Mouse (Mus musculus) CD8-positive naive resting alpha-beta T cell, adult 2 months (primary cell): ENCODE measurements around the gene Snrk.

Experiments
- DNase-seq, 2 experiments: peaks; one replicate each; pipeline ENCODE4 v3.0.0; 2022; ENCODE audit warnings: low read depth in 2 of 2, low spot score in 2 of 2

Snrk gene

DNA sequence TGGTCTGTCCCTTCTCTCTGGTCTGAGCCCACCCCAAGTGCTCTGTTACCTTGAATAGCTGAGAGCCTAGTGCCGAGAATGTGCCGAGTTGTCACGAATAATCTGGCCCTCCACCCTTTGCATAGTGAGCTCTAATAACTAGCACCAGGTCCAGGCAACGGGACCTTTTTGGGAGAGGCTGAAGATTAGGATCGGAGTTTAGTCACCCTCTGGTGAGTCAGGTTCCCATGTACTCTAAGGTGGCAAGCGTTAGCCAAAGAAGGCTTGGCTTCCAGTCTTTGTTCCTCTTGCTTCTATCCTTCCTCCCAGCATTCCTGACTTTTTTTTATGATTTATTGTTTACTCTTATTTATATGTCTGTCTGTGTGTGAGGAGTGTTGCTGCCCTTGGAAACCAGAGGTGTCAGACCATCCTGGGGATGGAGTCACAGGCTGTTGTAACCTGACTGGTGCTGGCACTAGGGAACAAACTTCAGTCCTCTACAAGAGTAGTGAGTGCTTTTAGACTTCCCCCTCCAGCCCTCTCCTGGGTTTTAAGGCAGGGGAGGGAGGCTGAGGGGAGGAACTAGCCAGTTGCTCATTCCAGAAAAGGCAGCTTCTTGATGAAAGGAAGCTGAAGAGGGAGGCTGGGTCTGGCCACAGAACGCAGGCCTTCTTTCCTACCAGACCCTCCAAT lies 9.2 kb upstream of the Snrk start:
- DNase-seq = no peak

DNA sequence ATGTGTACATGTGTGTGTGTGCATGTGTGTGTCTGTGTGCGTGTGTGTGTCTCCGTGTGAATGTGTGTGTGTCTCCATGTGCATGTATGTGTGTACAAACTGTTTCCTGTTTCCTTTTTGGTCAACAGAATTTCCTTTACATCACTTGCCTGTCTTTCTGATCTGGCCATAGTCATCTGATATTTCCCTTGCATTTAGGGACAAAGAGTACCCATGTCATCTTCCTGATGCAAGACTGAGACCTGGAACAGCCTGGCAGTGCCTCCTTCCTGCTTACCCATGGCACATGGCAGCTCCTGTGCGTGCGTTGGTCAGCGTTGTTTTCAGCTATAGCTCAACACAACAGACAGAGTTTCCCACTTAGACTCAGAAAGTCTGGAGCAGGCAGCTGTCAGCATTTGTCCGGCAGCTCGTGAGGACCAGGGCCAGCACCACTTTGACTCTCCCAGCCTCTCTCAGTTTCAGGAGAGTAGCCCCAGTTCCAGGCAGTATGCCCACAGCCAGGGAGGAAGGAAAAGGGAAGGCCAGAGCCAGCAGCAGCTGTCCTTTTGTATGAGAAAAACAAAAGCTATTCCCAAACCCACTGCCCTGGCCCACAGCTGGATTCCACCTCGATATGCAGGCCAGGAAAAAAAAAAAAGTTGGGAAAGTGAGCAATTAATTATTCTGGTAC lies 7.4 kb upstream of the Snrk start:
- DNase-seq = no peak

DNA sequence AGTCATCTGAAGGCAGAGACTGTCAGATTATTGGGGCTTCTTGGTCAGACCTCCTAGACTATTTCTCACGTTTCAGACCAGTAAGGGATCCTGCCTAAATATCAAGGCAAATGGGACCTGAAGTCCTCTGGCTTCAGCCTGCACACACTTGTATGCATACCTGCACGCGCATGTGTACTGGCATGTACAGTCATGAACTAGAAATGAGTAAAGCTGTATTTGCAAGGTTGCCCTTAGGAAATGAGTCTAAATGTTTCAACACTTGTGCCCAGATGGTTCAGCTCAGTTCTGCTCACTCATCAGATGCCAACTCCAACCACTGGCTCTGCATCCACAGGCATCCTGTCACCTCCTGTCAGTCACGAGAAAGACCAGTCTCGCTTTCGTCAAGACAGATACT lies 6.6 kb upstream of the Snrk start:
- DNase-seq = no peak

- no peak for DNase-seq
Measured at GRCm38 (mm10) chr9:122110921-122111320, 6.1 kb upstream of the Snrk start.

DNA sequence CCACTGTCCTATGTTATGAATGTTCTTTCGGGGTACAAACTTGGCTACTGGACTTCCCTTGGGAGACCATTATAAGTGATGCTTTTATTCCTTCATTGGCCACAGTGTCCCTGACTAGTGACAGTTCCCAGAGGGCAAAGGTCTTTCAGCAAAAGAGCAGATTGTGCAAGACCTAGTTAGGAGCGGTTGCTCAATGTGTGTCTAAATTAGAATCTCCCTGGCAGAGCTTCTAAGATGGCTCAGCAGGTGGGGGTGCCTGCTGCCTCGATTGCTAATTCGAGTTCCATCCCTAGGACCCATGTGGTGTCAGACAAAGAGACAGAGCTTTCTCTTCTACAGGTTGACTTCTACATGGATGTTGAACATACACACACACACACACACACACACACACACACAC lies 1.5 kb upstream of the Snrk start:
- no peak for DNase-seq

DNA sequence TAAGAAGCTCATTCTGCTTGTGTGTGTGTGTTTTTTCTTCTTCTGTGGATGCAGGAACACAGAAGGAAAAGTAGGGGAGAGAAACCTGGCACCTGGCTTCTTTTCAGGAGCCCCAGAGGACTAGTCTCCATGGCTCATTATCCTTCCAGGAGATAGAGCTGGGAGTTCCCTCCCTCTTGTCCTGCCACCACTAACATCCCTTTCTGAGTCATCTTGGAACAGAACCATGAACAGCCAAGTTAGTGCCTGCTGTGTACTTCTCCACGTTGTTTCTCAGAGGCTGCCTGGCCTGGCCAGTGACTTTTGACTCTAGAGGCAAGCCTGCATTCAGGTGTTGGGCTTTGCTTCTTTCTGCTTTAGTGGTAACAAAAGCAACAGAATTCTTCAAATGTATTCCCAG lies 707 bp upstream of the Snrk start:
- DNase-seq = no peak

DNA sequence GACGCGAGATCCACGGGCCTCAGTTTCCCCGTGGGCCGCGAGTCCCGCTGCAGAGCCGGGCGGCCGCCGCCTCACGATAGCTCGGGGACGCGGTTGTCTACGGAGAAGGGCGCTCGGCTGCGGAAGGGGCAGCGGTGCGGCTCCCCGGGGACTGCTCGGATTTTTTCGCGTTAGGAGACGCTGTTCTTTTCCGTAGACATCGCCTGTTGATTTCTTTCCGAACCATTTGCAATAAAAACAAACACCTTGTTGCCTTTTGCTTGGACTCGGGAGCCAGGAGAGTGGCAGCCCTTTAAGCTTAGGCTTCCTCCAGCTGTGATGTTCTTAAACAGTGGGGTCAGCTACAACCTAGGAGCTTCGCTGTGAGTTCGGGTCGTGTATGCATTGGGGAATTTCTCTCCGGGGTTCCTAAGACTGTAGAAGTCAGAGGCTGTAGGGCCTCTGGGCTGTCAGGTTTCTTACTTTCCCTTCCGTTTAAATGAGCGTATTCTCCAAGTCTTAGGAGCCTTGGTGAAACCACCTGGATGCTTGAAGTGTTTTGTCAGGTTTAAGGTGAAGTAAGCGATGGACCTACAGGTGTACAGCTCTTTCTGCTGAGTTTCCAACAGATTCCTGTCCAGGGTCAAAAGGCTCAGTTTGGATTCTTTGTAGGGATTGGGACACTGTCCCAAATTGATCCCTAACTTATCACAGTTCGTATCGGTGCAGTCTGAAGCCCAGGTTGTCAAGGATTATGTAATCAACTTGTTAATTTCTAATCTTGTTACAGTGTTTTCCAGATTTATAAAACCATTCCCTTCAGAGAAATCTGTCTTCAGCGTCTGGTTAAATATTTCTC lies 845 bp downstream of the Snrk start:
- peak in 1 of 2 experiments; percentile 19 for DNase-seq

GRCm38 (mm10) chr9:122120089-122120488 lies 3.0 kb downstream of the Snrk start:
- DNase-seq = peak in 1 of 2 experiments; percentile 27

DNA sequence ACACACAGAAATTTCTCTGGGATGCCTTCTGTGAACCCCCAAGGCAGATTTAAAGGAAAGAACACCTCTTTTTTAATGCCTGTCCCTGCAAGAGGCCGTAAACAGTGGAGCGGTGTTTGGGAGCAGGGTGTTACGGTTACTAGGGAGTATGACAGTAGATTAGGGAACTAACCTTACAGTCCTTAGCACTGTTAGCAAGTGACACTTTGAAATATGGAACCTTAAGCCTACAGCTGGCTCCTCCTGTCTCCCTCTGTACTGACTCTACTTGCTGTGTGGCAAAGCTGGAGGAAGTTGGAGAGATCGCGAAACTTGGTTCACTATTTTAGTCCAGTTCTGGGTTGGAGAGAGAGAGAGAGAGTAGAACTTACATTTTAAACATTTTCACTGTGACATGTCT lies 5.0 kb downstream of the Snrk start:
- no peak for DNase-seq

- no peak for DNase-seq
Measured at GRCm38 (mm10) chr9:122123181-122123580, 6.1 kb downstream of the Snrk start.

DNA sequence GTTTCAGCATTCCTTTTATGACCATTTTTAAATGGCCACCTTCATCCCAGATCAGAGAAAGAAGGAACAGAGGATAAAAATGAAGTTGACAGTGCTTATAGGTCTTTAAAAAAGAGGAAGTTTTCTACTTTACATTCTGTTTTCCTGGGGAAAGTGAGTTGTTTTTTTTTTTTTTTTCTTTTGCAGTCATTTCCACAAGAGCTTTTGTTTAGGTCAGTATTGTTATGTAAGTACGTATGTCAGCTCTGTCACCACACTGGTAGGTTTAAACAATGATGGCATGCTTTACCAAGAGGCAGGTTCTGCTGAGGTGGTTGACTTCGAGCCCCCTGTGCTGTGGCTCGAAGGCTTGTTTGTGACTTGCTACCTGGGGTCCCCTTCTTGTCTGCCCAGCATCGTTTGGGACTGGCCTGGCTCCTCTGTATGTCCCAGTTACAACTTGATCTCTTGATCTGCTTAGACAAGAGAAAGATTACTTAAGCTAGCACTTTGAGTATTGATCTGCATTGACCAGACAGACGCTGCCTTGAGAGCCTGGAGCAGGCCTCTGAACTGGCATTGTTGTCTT lies 8.7 kb downstream of the Snrk start:
- DNase-seq = no peak

GRCm38 (mm10) chr9:122126790-122127189 lies 9.7 kb downstream of the Snrk start:
- DNase-seq = no peak

GRCm38 (mm10) chr9:122127271-122127785 lies 10.3 kb downstream of the Snrk start:
- DNase-seq = no peak

- peak; percentile 39 to 43 for DNase-seq
Measured at GRCm38 (mm10) chr9:122128686-122129085, 11.6 kb downstream of the Snrk start.

DNA sequence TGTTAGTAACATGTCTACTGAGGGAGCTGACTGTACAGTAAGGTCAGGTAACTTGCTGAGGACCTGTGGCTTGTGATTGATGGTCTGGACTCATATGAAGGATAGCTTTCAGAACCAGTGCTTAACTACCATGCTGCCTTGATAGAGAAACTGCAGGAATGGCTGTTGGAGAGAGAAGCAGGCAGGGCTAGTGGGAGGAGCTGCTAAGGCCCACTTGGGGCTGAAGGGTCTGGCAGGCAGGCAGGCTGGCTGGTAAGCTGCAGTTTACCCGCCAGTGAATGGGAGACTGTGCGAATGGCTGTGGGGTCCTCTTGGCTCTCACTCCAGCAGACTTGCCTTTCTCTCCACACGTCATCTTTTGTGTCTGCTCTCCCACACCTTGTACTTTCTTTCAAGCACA lies 13.6 kb downstream of the Snrk start:
- no peak for DNase-seq

GRCm38 (mm10) chr9:122132145-122132544 lies 15.1 kb downstream of the Snrk start:
- DNase-seq = no peak

DNA sequence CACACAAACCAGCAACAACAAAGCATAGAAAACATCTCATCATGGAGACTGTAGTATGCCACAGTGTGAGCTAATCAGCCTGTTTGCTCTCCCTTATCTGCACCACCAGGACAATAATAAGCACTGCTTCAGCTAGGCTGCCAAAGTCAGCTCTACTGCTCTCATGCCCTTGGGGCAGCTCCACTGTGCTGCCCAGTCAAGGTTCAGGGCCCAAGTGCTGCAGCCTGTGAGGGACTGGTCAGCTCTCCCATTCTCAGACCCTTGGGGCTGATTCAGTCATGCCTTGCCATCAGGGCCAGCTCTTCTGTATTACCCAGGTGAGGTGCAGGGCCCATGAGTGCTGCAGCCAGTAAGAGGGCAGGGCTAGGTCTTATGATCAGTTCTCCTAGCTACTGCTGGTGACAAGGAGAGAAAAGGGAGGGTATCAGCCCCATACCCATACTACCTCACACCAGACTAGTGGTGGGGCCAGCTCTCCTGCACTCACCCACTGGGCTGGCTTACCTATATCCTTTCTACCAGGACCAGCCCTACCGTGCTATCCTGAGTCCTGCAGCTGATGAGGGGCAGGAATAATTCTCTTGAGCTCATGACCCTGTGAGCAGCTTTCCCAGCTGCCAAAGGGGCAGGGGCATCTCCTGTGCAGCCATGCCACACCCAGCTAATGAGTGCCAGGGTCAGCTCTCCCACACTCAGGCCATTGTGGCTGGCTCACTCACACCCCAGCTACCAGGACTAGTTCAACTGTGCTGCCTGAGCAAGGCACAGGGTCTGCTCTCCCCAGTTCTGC lies 18.2 kb downstream of the Snrk start:
- DNase-seq = no peak

DNA sequence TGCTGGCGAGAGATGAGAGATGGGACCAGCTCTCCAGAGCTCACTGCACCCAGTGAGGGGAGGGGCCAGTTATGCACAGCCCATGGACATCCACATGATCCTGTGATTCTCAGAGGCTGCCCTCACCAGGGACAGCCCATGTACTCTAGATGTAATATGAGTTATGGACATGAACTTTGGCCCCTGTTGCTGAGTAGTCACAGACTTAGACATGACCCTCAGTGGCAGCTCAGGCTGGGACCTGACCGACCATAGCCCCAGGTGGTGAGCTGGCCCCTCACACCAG lies 18.8 kb downstream of the Snrk start:
- DNase-seq = no peak

- DNase-seq = no peak
Measured at GRCm38 (mm10) chr9:122137960-122138359, 20.9 kb downstream of the Snrk start.

GRCm38 (mm10) chr9:122138371-122139029 lies 21.4 kb downstream of the Snrk start:
- DNase-seq = no peak
